ENCODE assay signal across 12 mouse cellular contexts in genomic region chr9:90241041-90241440, GRCm38 (mm10).
"Had no signal": no experiment of that assay in that cellular context is flagged by ENCODE, and none has a peak within 500 bp of the region (broad histone marks: within the 10 kb centered on the region; RNA-seq: fewer than 3 reads in every experiment).

No protein-coding gene starts in this region.

- H3K27ac ChIP-seq: intestine, embryonic 15.5 days; limb, embryonic 15.5 days; midbrain, embryonic 15.5 days had no signal

- H3K9ac ChIP-seq: intestine, embryonic 15.5 days; limb, embryonic 15.5 days; lung, embryonic 14.5 days; midbrain, embryonic 15.5 days had no signal

- ATAC-seq: intestine, embryonic 15.5 days; midbrain, embryonic 15.5 days had no signal

- H3K4me3 ChIP-seq: intestine, embryonic 15.5 days; limb, embryonic 15.5 days; midbrain, embryonic 15.5 days had no signal

- H3K4me2 ChIP-seq: intestine, embryonic 15.5 days; limb, embryonic 15.5 days; lung, embryonic 14.5 days; midbrain, embryonic 11.5 days; midbrain, embryonic 15.5 days had no signal

- DNase-seq: kidney, adult 18-20 months; kidney, postnatal 10 days; layer of hippocampus, postnatal 36 days; lung, postnatal 10 days; lung, postnatal 4 days; right cerebral cortex, adult 18-20 months; right cerebral cortex, postnatal 25 days had no signal

- H3K4me1 ChIP-seq: intestine, embryonic 15.5 days; limb, embryonic 15.5 days; midbrain, embryonic 15.5 days had no signal

- H3K9me3 ChIP-seq: intestine, embryonic 15.5 days; limb, embryonic 15.5 days; midbrain, embryonic 15.5 days had no signal

- H3K27me3 ChIP-seq: intestine, embryonic 15.5 days; limb, embryonic 15.5 days; midbrain, embryonic 15.5 days had no signal

- H3K36me3 ChIP-seq: midbrain, embryonic 15.5 days had no signal
